Mouse (Mus musculus) urinary bladder, postnatal 4 days (tissue): ENCODE results near the gene Pear1.

Experiments used
- DNase-seq, 2 experiments: peaks; one replicate each; pipeline ENCODE4 v3.0.0; 2021 to 2022; ENCODE audit warnings: low spot score in 2 of 2

Pear1 gene

GRCm38 (mm10) chr3:87765091-87765490 is 59.0 kb downstream of the Pear1 start:
- DNase-seq, result no peak

GRCm38 (mm10) chr3:87764506-87764905 is 59.6 kb downstream of the Pear1 start:
- no peak for DNase-seq

GRCm38 (mm10) chr3:87763683-87764289 is 60.3 kb downstream of the Pear1 start:
- DNase-seq, result peak; percentile 81

GRCm38 (mm10) chr3:87763202-87763601 is 60.9 kb downstream of the Pear1 start:
- no peak for DNase-seq

GRCm38 (mm10) chr3:87761408-87762375 is 62.4 kb downstream of the Pear1 start:
- DNase-seq, result no peak

- no peak for DNase-seq
Observed at GRCm38 (mm10) chr3:87758641-87759040, 65.5 kb downstream of the Pear1 start.

GRCm38 (mm10) chr3:87756488-87756887 is 67.6 kb downstream of the Pear1 start:
- DNase-seq, result no peak

- peak; percentile 76 to 91 for DNase-seq
Observed at GRCm38 (mm10) chr3:87755964-87756363, 68.1 kb downstream of the Pear1 start.

- no peak for DNase-seq
Observed at GRCm38 (mm10) chr3:87753829-87754228, 70.3 kb downstream of the Pear1 start.

GRCm38 (mm10) chr3:87752567-87752966 is 71.5 kb downstream of the Pear1 start:
- no peak for DNase-seq

GRCm38 (mm10) chr3:87749977-87750376 is 74.1 kb downstream of the Pear1 start:
- DNase-seq, result no peak

- no peak for DNase-seq
Observed at GRCm38 (mm10) chr3:87749036-87749435, 75.1 kb downstream of the Pear1 start.

GRCm38 (mm10) chr3:87748431-87748830 is 75.7 kb downstream of the Pear1 start, which contains the start of gene Lrrc71:
Gene Lrrc71, minus strand, starts transcription at chr3:87748625.
- no peak for DNase-seq

- DNase-seq, result peak in 1 of 2 experiments; percentile 35
Observed at GRCm38 (mm10) chr3:87745036-87745659, 79.0 kb downstream of the Pear1 start.

GRCm38 (mm10) chr3:87743927-87744326 is 80.2 kb downstream of the Pear1 start:
- no peak for DNase-seq

- no peak for DNase-seq
Observed at GRCm38 (mm10) chr3:87742735-87743134, 81.4 kb downstream of the Pear1 start.

- no peak for DNase-seq
Observed at GRCm38 (mm10) chr3:87742013-87742412, 82.1 kb downstream of the Pear1 start.

- no peak for DNase-seq
Observed at GRCm38 (mm10) chr3:87738906-87739305, 85.2 kb downstream of the Pear1 start.

- DNase-seq, result no peak
Observed at GRCm38 (mm10) chr3:87735335-87735734, 88.8 kb downstream of the Pear1 start.

GRCm38 (mm10) chr3:87733984-87734761 is 89.9 kb downstream of the Pear1 start:
- no peak for DNase-seq

- DNase-seq, result no peak
Observed at GRCm38 (mm10) chr3:87733098-87733497, 91.0 kb downstream of the Pear1 start.

GRCm38 (mm10) chr3:87728696-87729095 is 95.4 kb downstream of the Pear1 start:
- DNase-seq, result peak in 1 of 2 experiments; percentile 50
